Mouse (Mus musculus) heart, postnatal 0 days (tissue): ENCODE data around the gene Tmem126a. TPM values are rescaled to one million over a fixed set of nuclear protein-coding genes. Genes with fewer than 3 reads are reported as not detected.
A peak's percentile ranks its signal among the peaks of the same experiment; 100 is the strongest.

Experiments
- ATAC-seq: fragments of 200-750 bp; cut with Nextera tagmentation; 2 replicates; pipeline ENCODE4 v1.8.0; 2017; ENCODE audit warnings: low read depth, moderate number of reproducible peaks, moderate library complexity; ENCODE audit not compliant: insufficient read depth
- DNase-seq: peaks from one replicate; pipeline ENCODE4 v3.0.0-alpha.2; 2016; ENCODE audit warnings: low spot score
- H3K27ac ChIP-seq: fragments of 300-500 bp; sonication (generic); 2 replicates; pipeline ENCODE4 v1.5.1; 2014; ENCODE audit warnings: low read depth, mild to moderate bottlenecking
- H3K27me3 ChIP-seq: fragments of 300-500 bp; sonication (generic); 2 replicates; pipeline ENCODE4 v1.6.1; 2014; ENCODE audit warnings: low read length, mixed read lengths; ENCODE audit not compliant: control insufficient read depth, insufficient read depth
- H3K36me3 ChIP-seq: fragments of 300-500 bp; sonication (generic); replicated peaks from 2 replicates; pipeline ENCODE4 v1.6.1; 2014; ENCODE audit warnings: low read length, mixed read lengths; ENCODE audit not compliant: control insufficient read depth, insufficient read depth
- H3K4me1 ChIP-seq: fragments of 300-500 bp; sonication (generic); 2 replicates; pipeline ENCODE4 v1.6.1; 2014; ENCODE audit warnings: antibody characterized with exemption; ENCODE audit not compliant: control insufficient read depth, insufficient read depth
- H3K4me2 ChIP-seq: fragments of 300-500 bp; sonication (generic); 2 replicates; pipeline ENCODE4 v1.6.1; 2014; ENCODE audit warnings: low read depth, mild to moderate bottlenecking, low read length, moderate library complexity
- H3K4me3 ChIP-seq: fragments of 300-500 bp; sonication (generic); 2 replicates; pipeline ENCODE4 v1.5.1; 2014; ENCODE audit warnings: low read depth, low read length
- H3K9ac ChIP-seq: fragments of 300-500 bp; sonication (generic); replicated peaks from 2 replicates; pipeline ENCODE4 v1.6.1; 2014; ENCODE audit warnings: low read depth, low read length, mixed read lengths
- H3K9me3 ChIP-seq: fragments of 300-500 bp; sonication (generic); replicated peaks from 2 replicates; pipeline ENCODE4 v1.6.1; 2016; ENCODE audit warnings: low read length; ENCODE audit not compliant: control insufficient read depth
- CTCF ChIP-seq: IDR thresholded peaks from 2 replicates; pipeline ENCODE4 v1.5.1; 2016; ENCODE audit warnings: antibody characterized with exemption, control low read depth, low read depth
- EP300 ChIP-seq: IDR thresholded peaks from 2 replicates; pipeline ENCODE4 v1.6.1; 2016; ENCODE audit warnings: antibody characterized with exemption, low read depth
- WGBS: fragments of 180-500 bp; shearing (Covaris S2); extraction: QIAGEN DNeasy Blood & Tissue Kit; methylation state at CpG from one replicate; pipeline ENCODE4 v1.1.7; 2014; 5-methylcytosine and 5-hydroxymethylcytosine counted together
- polyA plus RNA-seq: library from polyadenylated mRNA; unstranded; fragments of >200 nt; fragmentation: Nextera tagmentation; extraction: Ambion mirVana; gene quantifications from 2 replicates; pipeline ENCODE4 v1.2.1, GENCODE M21; 2015
- total RNA-seq: library from RNA; depleted of rRNA; stranded (reverse); fragments of >200 nt; gene quantifications from 2 replicates; pipeline ENCODE4 v1.2.3, GENCODE M21; 2014; ENCODE audit warnings: low replicate concordance

Gene Tmem126a
- total and polyA plus RNA-seq, 2 experiments from 2014 or later: 107 to 185 TPM

DNA sequence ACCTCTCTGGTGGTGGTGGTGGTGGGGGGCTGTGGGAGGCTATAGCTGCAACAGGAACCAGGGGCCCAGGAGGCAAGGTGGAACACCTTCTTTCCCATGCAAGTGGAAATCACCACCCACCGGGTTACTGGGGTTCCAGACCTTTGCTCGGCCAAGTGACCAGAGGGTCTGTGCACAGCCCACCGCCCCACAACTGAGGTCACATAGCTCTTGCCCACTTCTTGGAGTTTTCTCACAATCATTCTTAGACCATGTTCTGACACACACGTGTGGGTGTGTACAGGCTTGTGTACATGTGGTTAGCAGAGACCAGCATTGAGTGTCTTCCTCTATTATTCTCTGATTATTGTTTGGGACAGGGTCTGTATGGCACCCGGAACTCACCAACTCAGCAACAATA lies 4.4 kb upstream of the Tmem126a start:
- WGBS: 83% methylated on average over 5 of the region's 5 CpGs

DNA sequence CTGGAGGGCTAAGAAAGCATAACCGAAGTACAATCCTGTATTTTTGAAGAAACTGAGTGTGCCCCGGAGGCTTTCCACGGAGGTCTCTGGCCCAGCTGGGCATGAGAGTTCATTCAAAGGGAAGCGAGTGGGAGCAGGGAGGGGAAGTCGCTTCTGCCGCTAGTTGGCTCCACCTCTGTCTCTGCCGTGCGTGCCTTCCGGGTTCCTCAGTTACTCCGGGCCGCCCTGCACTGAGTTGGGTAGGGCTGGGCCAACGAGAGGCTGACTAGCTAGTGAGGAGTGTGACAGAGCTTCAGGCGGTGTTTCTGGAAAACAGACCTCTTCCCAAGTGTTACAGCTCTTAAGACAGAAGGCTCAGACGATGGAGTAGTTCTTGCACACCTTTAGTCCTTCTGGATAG lies 3.9 kb upstream of the Tmem126a start:
- DNase-seq: no peak
- peaks cover 14% of the 10 kb centered on the region; the same call in 1 of the 2 replicates for H3K4me1 ChIP-seq
- no peaks in the 10 kb centered on the region for H3K36me3 ChIP-seq
- H3K9ac ChIP-seq: no peak overlapping the region
- no peak overlapping the region for H3K4me3 ChIP-seq
- ATAC-seq: no peak
- WGBS: 16% methylated on average over 14 of the region's 14 CpGs
- H3K9me3 ChIP-seq: no peaks in the 10 kb centered on the region
- H3K27ac ChIP-seq: no peak overlapping the region
- H3K27me3 ChIP-seq: no peaks in the 10 kb centered on the region
- peak overlapping the region; percentile 16; the same call in 1 of the 2 replicates for H3K4me2 ChIP-seq
- TF ChIP-seq CTCF (0 out of 2 replicates have a peak, but pooled peaks have one; percentile 18), EP300 (no peak)

More for the DNA sequence above, 4.4 kb upstream of the Tmem126a start:
- Histone ChIP-seq H3K27me3 (no peaks in the 10 kb centered on the region), H3K4me3 (no peak overlapping the region), H3K9me3 (no peaks in the 10 kb centered on the region), H3K27ac (no peak overlapping the region), H3K4me1 (peaks cover 9% of the 10 kb centered on the region; the same call in 1 of the 2 replicates), H3K4me2 (no peak overlapping the region), H3K9ac (no peak overlapping the region), H3K36me3 (no peaks in the 10 kb centered on the region)
- DNase-seq: no peak
- TF ChIP-seq EP300: no peak
- no peak for ATAC-seq

DNA sequence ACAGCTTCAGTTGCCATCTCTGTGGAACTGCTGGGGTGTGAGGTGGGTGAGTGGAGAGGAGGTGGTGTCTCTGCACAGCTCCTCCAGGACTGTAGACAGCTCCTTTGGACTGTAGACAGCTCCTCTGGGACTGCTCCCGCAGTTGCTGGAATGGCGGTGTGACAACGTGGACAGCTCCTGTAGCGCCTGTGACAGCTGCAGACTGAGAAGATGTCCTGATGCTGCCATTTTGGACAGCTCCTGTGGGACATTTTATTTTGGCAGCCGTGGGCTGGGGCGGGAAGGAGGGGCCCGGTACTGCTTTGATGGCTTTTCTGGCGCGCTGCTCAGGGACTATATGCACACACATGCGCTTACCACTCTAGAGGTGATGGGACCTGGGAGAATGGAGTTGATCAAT lies 3.3 kb upstream of the Tmem126a start:
- no peak for DNase-seq
- Histone ChIP-seq H3K4me2 (no peak overlapping the region), H3K9me3 (no peaks in the 10 kb centered on the region), H3K36me3 (no peaks in the 10 kb centered on the region), H3K4me3 (no peak overlapping the region), H3K27ac (no peak overlapping the region), H3K27me3 (no peaks in the 10 kb centered on the region), H3K4me1 (peaks cover 18% of the 10 kb centered on the region; the same call in 1 of the 2 replicates), H3K9ac (no peak overlapping the region)
- TF ChIP-seq CTCF (no peak), EP300 (no peak)
- 29% methylated on average over 10 of the region's 10 CpGs for WGBS
- no peak for ATAC-seq

DNA sequence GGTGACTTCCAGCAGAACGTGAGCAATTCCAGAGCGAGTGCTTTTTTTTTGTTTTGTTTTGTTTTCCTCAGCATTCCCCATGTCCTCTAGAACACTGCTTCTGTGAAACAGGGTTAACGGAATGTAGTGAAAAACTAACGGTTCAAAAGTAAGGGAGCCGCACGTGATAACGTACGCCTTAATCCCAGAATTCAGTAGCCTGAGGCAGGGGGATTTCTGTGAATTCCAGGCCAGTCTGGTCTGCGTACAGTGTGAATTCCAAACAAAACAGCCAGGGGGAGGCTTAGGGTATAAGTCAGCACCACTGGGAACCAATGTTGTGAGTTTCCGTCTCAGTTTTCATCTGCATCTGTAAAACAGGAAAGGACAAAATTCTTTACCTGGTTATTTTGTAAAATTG lies 488 bp upstream of the Tmem126a start:
- Histone ChIP-seq H3K9ac (peak overlapping the region; percentile 82), H3K27ac (peak overlapping the region; percentile 97), H3K36me3 (peaks cover 15% of the 10 kb centered on the region; the same call in 1 of the 2 replicates), H3K27me3 (no peaks in the 10 kb centered on the region), H3K4me3 (peak overlapping the region; percentile 94), H3K4me2 (peak overlapping the region; percentile 80), H3K9me3 (no peaks in the 10 kb centered on the region), H3K4me1 (peaks cover 18% of the 10 kb centered on the region; the same call in 1 of the 2 replicates)
- peak; percentile 21 for DNase-seq
- peak; percentile 52 for ATAC-seq
- WGBS: 8% methylated on average over 10 of the region's 10 CpGs
- TF ChIP-seq CTCF (peak; percentile 18), EP300 (no peak)

DNA sequence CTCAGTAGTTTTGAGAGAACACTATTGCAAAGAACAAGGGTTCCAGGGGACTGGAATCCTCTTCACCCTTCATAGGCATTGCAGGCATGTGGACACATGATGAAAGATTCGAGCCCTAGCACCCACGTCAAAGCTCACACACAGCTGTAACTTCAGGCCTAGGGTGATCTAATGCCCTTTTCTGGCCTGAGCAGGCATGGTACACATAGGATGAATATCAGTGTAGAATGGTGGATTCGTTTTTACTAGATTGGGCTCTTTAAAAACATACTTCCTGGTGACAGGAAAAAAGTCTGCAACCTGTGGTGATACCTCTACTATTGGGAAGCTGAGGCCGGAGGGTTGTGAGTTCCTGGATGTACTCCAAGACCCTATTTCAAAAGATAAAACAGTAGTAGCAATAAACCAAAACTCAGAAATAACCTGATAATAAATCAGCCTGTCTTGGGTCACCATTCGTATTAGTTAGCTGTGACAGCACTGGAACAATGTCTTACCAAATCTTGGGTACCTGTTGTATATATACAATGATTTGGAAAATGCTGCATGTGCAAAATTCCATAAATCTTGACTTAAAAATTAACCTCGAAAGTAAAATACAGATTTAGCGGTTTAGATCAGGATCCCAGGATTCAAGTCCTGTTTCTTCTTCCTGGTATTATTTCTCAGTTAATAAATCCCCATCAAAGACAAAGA lies 732 bp downstream of the Tmem126a start:
- DNase-seq (no peak), ATAC-seq (no peak)
- peak overlapping the region; percentile 80 for H3K4me2 ChIP-seq
- no peaks in the 10 kb centered on the region for H3K27me3 ChIP-seq
- WGBS: 10% methylated on average over 7 of the region's 7 CpGs
- H3K4me1 ChIP-seq: peaks cover 18% of the 10 kb centered on the region; the same call in 1 of the 2 replicates
- H3K9ac ChIP-seq: peak overlapping the region; percentile 82
- H3K4me3 ChIP-seq: peak overlapping the region; percentile 94
- peaks cover 26% of the 10 kb centered on the region for H3K36me3 ChIP-seq
- no peaks in the 10 kb centered on the region for H3K9me3 ChIP-seq
- TF ChIP-seq EP300 (no peak), CTCF (no peak)
- peak overlapping the region; percentile 97 for H3K27ac ChIP-seq

DNA sequence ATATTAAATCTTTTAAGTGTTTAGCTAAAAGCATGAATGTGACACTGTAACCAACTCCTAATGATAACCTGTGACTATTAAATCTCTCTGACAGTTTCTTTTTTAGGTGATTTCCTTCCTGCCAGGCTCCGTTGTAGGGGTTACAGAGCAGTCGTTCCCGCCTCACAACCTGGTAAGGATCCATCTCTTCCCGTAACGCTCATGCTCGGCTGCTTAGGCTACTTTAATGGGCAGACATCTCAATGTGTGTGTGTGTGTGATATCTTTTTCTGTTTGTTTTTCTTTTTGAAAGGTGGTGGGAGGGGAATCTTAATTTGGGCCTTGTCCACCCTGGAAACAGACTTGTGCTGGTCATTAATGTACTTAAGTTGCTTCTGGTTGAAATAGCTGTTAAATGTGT lies 12.8 kb downstream of the Tmem126a start:
- ATAC-seq (no peak), DNase-seq (no peak)
- Histone ChIP-seq H3K9me3 (no peaks in the 10 kb centered on the region), H3K27me3 (no peaks in the 10 kb centered on the region), H3K9ac (peak overlapping the region; percentile 100), H3K4me1 (peaks cover 12% of the 10 kb centered on the region; the same call in 1 of the 2 replicates), H3K4me2 (peak overlapping the region; percentile 97), H3K36me3 (peaks cover 9% of the 10 kb centered on the region; the same call in 1 of the 2 replicates), H3K27ac (peak overlapping the region; percentile 100; the same call in 1 of the 2 replicates), H3K4me3 (peak overlapping the region; percentile 100)
- TF ChIP-seq EP300 (no peak), CTCF (no peak)
- 0% methylated on average over 6 of the region's 6 CpGs for WGBS
